Mouse (Mus musculus): ENCODE measurements around the gene Dlx1.

Dlx1 gene

GRCm38 (mm10) chr2:71545882-71546639 is 18.1 kb downstream of the Dlx1 start:
- in situ Hi-C loops (cut with MboI, MseI) = no loop called here

GRCm38 (mm10) chr2:71546640-71547071 is 18.7 kb downstream of the Dlx1 start, which contains the start of gene Dlx2:
Dlx2 (minus strand) TSS chr2:71546754.
- in situ Hi-C loops (cut with MboI, MseI) = no loop called here

- in situ Hi-C loops (cut with MboI, MseI) = no loop called here
Observed at GRCm38 (mm10) chr2:71547829-71548228, 19.9 kb downstream of the Dlx1 start.

GRCm38 (mm10) chr2:71550330-71550729 is 22.4 kb downstream of the Dlx1 start:
- in situ Hi-C loops (cut with MboI, MseI) = no loop called here

GRCm38 (mm10) chr2:71551704-71552103 is 23.8 kb downstream of the Dlx1 start:
- in situ Hi-C loops (cut with MboI, MseI) = no loop called here

GRCm38 (mm10) chr2:71556071-71556470 is 28.2 kb downstream of the Dlx1 start:
- in situ Hi-C loops (cut with MboI, MseI) = no loop called here

- in situ Hi-C loops (cut with MboI, MseI) = no loop called here
Observed at GRCm38 (mm10) chr2:71566466-71566865, 38.6 kb downstream of the Dlx1 start.

- in situ Hi-C loops (cut with MboI, MseI) = no loop called here
Observed at GRCm38 (mm10) chr2:71573736-71574135, 45.8 kb downstream of the Dlx1 start.

- in situ Hi-C loops (cut with MboI, MseI) = no loop called here
Observed at GRCm38 (mm10) chr2:71577059-71577458, 49.1 kb downstream of the Dlx1 start.

- in situ Hi-C loops (cut with MboI, MseI) = no loop called here
Observed at GRCm38 (mm10) chr2:71580632-71581466, 52.9 kb downstream of the Dlx1 start.

- in situ Hi-C loops (cut with MboI, MseI) = no loop called here
Observed at GRCm38 (mm10) chr2:71581488-71581887, 53.6 kb downstream of the Dlx1 start.
